Mouse (Mus musculus): Measurements from ENCODE around the gene Supt5.
A peak's percentile ranks its signal among the peaks of the same experiment; 100 is the strongest.

Supt5 gene

DNA sequence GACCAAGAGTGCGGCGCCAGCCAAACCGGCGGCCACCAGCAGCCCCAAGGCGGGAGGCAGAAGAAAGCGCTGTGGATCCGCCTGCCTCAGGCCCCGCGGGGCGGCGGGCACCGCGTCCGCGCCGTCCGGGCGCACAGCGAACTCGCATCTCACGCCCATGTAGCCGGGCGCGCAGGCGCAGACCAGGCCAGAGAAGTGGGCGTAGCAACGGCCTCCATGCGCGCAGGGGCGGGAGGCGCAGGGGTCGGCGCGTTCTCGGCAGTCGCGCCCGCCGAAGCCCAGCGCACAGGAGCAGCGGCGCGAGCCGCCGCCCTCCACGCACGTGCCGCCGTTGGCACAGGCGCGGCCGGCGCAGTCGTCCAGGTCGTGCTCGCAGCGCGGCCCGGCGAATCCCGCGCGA, 44.1 kb downstream of the Supt5 start:
- peak; percentile 54 for DNase-seq

DNA sequence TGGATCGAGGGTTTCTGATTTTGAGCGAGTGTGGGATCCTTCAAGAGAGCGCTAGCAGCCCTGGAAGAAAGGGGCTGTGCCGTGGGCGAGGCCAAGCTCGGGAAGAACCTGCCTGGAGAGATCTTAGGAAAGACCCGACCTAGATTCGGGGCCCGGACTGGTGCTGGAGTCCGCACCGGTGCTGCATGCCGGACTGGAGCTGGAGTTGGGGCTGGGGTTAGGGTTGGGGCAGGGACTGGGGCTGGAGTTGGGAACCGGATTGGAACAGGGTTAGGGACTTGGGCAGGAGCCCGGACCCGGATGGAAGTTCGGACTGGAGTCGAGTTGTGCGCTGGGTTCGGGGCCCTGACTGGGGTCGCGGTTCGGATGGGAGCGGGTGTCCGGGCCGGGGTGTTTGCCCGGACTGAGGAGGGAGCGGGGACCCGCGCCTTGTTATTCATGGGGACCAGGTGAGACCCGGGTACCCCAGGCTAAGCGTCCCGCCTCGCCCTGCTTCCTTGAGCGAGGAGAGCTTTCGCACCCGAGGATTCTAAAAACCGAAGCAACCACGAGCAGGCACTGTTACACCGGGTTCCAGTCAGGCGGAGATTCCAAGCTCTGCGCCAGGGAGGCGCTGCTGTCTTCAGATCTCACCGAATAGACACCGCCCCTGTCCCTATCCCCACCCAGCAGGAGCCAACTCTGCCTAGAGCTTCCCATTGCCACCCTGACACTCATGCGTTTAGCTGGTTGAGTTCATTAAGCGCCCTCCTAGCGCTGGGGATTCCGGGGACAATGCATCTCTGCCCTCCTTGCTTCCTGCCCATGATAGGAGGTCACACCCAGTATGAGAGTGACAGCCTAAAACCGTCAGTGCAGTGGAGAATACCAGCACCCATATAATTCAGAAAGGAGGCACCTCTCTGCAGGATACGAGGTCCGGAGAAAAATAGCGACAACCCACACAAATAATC, 47.6 kb downstream of the Supt5 start, which contains the start of gene Selenov:
Gene Selenov (minus strand): TSS at position 549 of the 953 bp plus-strand sequence.
- DNase-seq: peak; percentile 31

DNA sequence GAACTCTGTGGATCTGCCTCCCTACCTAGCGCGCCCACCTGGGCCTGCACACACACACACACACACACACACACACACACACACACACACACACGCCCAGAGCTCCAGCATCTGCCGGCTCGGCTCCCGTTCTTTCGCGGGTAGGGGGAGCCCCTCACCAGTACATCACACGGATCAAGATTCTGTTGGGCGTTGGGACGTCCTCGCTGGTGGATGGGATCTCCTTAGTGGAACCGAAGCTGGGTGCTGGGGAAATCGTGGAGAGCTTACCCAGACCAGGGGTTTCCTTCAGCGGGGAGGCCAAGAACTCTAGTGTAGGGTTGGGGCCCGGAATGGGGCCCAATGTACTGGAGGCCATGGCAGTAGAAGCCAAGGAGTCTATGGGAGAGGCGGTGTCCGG, 48.4 kb downstream of the Supt5 start:
- no peak for DNase-seq

DNA sequence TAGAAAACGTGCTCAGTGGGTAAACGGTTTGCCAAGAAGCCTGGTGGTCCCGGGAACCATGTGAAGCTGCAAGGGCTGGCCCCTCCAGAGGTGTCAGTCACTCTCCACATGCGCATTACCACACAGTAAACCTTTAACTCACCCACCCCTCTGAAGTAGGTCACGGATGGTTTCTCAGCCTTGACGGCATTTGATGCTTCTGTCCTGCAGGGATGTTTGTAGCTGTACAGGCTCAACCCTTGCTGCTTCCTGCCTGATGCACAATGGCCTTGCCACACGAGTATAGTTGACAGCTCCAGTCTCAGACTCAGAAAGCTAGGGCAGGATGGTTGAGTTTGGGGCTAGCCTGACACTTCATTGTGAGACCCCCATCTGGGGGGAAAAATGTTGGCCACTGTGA, 57.9 kb downstream of the Supt5 start:
- DNase-seq: no peak

DNA sequence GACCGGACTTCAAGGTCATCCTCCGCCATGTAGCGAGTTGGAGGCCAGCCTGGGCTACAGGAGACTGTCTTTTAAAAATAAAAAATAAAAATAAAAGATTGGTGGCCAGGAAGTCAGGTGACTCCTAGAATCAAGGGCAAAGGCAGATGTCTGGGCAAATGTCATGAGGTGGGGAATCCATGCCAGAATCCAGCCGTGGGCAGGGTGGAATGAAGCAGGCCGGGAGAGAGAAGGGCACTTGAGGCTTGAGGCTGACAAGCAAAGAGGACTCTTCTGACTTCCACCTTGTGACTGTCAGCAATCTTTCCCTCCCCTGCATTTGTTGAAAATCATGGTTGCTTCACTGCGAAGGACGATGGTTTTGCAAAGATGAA, 60.3 kb downstream of the Supt5 start:
- no peak for DNase-seq

DNA sequence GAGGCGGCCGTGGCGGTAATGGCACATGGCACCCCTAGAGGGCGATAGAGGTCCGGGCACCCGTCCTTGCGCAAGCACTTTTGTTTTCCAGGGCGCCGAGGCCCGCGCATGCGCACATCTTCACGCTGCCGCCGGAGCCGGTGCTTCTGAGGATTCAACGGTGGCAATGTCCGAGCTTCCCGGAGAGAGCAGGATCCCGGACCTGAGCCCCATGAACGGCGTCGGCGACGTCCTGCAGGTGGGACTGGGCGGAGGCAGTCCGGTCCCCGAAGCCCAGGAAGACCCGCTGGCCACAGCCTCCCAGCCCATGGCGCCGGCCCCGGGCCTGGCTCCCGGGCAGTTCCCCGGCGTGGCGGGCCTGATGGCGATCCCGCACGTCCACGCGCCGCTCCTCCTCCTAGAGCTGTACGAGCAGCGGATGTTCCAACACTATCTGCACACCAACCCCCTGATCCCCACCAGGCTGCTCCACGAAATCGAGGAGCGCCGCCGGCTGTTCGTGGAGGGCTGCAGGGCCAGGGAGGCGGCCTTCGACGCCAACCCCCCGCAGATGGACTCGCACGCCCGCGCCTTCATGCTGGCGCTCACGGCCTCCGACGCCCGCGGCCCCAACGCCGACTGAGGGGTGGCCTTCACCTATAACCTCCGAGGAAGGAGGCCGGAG, 60.8 kb downstream of the Supt5 start, which contains the start of gene Eid2b:
Gene Eid2b (plus strand): TSS at position 125 of the 664 bp plus-strand sequence.
- DNase-seq: peak; percentile 91

DNA sequence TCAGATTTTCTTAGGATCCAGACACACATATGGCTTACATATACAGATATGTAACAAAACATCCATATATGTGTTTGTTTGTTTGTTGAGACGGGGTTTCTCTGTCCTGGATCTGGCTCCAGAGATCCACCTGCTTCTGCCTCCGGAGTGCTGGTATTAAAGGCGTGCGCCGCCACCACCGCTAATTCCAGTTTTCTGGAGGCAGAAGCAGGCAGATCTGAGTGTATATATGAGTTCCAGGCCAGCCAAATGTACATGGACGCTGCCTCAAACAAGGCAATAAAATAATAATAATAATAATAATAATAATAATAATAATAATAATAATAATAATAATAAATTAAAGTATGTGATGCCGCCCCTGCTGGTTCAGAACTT, 61.3 kb downstream of the Supt5 start:
- no peak for DNase-seq

DNA sequence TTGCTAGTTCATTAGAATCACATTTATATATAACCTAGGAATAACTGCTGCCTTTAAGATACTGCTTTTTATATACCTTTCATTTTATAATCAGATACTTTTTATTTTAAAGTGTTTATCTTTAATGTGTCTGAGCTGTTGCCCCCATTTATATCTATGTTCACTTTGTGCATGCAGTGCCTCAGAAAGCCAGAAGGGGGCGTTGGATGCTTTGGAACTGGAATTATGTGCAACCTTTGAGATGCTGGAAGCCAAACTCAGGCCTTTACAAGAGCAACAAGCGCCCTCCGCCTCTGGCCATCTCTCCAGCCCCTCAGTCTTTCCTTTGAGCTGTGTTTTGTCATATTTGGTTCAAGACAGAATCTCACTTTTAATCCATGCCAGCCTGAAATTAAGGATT, 66.8 kb downstream of the Supt5 start:
- DNase-seq: no peak

DNA sequence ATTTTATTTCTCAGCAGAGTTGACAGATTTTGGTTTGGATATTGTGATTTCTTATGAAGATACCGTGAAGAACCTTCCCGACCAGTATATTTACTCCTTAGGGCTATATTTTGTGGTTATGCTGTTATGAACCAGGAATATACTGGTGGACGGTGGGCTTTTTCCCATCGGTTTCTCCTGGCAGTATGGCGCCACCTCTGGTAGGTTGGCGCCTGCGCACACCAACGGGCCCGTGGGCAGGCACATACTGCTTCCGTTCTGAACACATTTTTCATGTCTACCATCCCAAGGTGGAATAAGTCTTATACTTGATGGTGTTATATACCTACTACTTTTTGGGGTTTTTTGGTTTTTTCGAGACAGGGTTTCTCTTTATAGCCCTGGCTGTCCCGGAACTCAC, 69.2 kb downstream of the Supt5 start:
- DNase-seq: no peak

DNA sequence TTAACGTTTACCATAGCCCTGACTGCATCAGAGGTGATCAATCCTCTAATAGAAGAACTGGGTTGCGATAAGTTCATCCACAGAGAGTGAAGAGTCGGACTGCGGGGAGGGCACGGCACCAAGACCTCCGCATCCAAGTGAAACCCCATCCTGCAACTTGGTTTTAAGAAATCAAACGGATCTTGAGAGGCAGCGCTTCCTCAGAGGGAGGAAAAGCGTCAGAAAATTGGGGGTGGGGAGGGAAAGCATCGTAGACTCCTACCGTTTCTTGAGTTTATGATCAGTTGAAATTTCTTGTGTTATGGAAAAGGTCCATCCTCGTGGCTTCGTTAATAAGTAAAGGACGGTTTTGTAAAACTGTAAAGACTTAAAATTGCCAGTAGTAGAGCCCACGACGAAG, 70.0 kb downstream of the Supt5 start:
- DNase-seq: no peak

DNA sequence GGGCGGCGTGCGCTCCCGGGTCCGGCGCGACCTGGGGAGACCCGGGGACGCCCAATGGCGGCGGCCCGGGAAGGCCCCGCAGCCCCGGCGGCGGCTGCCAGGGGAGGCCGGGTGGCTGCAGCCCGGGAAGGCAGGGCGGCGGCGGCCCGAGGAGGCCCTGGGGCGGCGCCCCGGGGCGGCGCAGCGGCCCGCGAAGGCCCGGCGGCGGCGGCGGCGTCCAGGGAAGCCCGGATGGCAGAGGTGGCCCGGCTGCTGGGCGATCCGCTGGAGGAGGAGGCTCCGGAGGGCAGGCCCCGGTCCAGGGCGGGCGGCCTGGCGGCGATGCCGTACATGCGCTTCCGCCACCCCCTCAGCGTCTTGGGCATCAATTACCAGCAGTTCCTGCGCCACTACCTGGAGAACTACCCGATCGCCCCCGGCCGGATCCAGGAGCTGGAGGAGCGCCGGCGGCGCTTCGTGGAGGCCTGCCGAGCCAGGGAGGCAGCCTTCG, 70.5 kb downstream of the Supt5 start:
- no peak for DNase-seq

DNA sequence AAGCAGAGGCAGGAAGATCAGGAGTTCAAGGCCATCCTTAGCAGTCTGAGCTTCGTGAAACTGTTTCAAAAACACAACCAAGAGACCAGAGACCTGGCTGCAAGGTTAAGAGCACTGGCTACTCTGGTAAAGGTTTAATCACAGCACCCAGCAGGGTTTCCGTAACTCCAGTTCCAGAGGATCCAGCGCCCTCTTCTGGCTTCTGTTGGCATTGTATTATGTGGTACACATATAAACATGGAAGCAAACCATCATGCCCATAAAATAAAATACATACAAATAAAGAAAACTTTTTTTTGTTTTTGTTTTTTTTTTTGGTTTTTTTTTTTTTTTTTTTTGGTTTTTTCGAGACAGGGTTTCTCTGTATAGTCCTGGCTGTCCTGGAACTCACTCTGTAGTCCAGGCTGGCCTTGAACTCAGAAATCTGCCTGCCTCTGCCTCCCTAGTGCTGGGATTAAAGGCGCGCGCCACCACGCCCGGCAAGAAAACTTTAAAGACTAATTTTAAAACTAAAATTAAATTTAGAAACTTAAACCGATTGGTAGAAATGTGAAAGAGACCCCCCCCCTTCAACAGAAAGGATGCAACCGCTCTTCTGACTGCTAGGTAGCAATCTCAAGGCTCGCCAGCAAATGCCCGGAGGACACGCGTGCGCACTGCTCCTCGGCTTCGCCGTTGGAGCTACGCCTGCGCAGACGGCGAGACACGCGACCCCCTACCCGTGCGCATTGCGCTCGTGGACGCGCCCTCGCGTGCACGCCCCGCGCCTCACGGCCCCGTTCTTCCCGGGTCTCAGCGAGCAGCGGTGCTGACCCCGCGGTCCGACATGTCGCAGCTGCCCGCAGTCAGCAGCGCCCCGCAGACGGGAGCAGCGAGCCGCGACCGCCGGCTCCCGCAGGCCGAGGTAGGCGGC, 71.2 kb downstream of the Supt5 start, which contains the start of gene Eid2:
Gene Eid2 (plus strand): TSS at position 753 of the 913 bp plus-strand sequence.
- peak; percentile 90 for DNase-seq

DNA sequence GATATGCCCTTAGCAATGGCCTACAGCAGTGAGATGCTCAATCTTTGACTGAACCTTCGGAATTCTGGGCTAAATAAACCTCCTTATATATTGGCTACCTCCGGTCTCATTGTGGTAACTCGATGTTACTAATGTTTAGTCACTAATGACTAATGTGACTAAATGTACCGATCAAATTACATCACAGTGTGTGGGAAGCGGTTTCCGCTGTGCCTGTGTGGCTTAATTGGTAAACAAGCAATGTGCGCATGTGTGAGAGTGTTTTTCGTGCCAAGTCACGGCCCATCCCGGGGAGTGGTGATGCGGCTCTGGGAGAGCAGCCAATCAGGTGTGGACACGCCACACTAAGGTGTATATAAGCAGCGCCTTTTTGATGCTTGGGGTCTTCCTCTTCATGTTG, 73.2 kb downstream of the Supt5 start:
- DNase-seq: no peak

All from layer of hippocampus, adult 9-11 months (tissue).